Mouse (Mus musculus): Measurements from ENCODE around the gene Vwa5a. TPM values are rescaled to one million over a fixed set of nuclear protein-coding genes. Genes with fewer than 3 reads are reported as not detected.

Gene Vwa5a
- polyA plus RNA-seq (2015; fragmentation: Nextera tagmentation; extraction: Ambion mirVana): 30.6 and 30.8 TPM in 2 replicates

GRCm38 (mm10) chr9:38718102-38718501, at the start of gene Vwa5a:
TSS of gene Vwa5a (plus strand) at chr9:38718268.

GRCm38 (mm10) chr9:38674501-38674900, 43.6 kb upstream of the Vwa5a start, which contains the start of gene Olfr918:
TSS of gene Olfr918 (minus strand) at chr9:38674601.

GRCm38 (mm10) chr9:38751999-38752398, 33.9 kb downstream of the Vwa5a start, which contains the start of gene Olfr920:
TSS of gene Olfr920 (plus strand) at chr9:38752299.

GRCm38 (mm10) chr9:38772768-38773167, 54.7 kb downstream of the Vwa5a start, which contains the start of gene Olfr921:
TSS of gene Olfr921 (plus strand) at chr9:38773068.

Other genes starting within 250 kb of the Vwa5a start
- gene Olfr905, start 247.2 kb upstream of the Vwa5a start, polyA plus RNA-seq (2015; fragmentation: Nextera tagmentation; extraction: Ambion mirVana): not detected in 2 replicates
- gene Olfr906, start 231.2 kb upstream of the Vwa5a start, polyA plus RNA-seq (2015; fragmentation: Nextera tagmentation; extraction: Ambion mirVana): not detected in 2 replicates
- not detected in 2 replicates for gene Olfr907, start 222.5 kb upstream of the Vwa5a start, polyA plus RNA-seq (2015; fragmentation: Nextera tagmentation; extraction: Ambion mirVana)
- gene Olfr911-ps1, start 196.7 kb upstream of the Vwa5a start, polyA plus RNA-seq (2015; fragmentation: Nextera tagmentation; extraction: Ambion mirVana): not detected in 2 replicates
- not detected in 2 replicates for gene Olfr910, start 180.4 kb upstream of the Vwa5a start, polyA plus RNA-seq (2015; fragmentation: Nextera tagmentation; extraction: Ambion mirVana)
- not detected in 2 replicates for gene Olfr912, start 138.1 kb upstream of the Vwa5a start, polyA plus RNA-seq (2015; fragmentation: Nextera tagmentation; extraction: Ambion mirVana)
- gene Olfr913, start 125.5 kb upstream of the Vwa5a start, polyA plus RNA-seq (2015; fragmentation: Nextera tagmentation; extraction: Ambion mirVana): not detected in 2 replicates
- gene Olfr914, start 113.2 kb upstream of the Vwa5a start, polyA plus RNA-seq (2015; fragmentation: Nextera tagmentation; extraction: Ambion mirVana): not detected in 2 replicates
- gene Olfr916, start 58.4 kb upstream of the Vwa5a start, polyA plus RNA-seq (2015; fragmentation: Nextera tagmentation; extraction: Ambion mirVana): not detected in 2 replicates
- gene Olfr917, start 52.4 kb upstream of the Vwa5a start, polyA plus RNA-seq (2015; fragmentation: Nextera tagmentation; extraction: Ambion mirVana): not detected in 2 replicates
- gene Olfr918, start 43.7 kb upstream of the Vwa5a start, polyA plus RNA-seq (2015; fragmentation: Nextera tagmentation; extraction: Ambion mirVana): not detected in 2 replicates
- not detected in 2 replicates for gene Olfr919, start 14.6 kb upstream of the Vwa5a start, polyA plus RNA-seq (2015; fragmentation: Nextera tagmentation; extraction: Ambion mirVana)
- 0.02 and 0.06 TPM in 2 replicates for gene Olfr920, start 34.0 kb downstream of the Vwa5a start, polyA plus RNA-seq (2015; fragmentation: Nextera tagmentation; extraction: Ambion mirVana)
- gene Olfr921, start 54.8 kb downstream of the Vwa5a start, polyA plus RNA-seq (2015; fragmentation: Nextera tagmentation; extraction: Ambion mirVana): not detected in 2 replicates
- not detected in 2 replicates for gene Olfr922, start 96.3 kb downstream of the Vwa5a start, polyA plus RNA-seq (2015; fragmentation: Nextera tagmentation; extraction: Ambion mirVana)
- gene Olfr923, start 108.3 kb downstream of the Vwa5a start, polyA plus RNA-seq (2015; fragmentation: Nextera tagmentation; extraction: Ambion mirVana): not detected in 2 replicates
- gene Olfr924, start 126.2 kb downstream of the Vwa5a start, polyA plus RNA-seq (2015; fragmentation: Nextera tagmentation; extraction: Ambion mirVana): not detected in 2 replicates
- not detected in 2 replicates for gene Olfr26, start 136.8 kb downstream of the Vwa5a start, polyA plus RNA-seq (2015; fragmentation: Nextera tagmentation; extraction: Ambion mirVana)
- not detected in 2 replicates for gene Olfr926, start 158.9 kb downstream of the Vwa5a start, polyA plus RNA-seq (2015; fragmentation: Nextera tagmentation; extraction: Ambion mirVana)
- not detected in 2 replicates for gene Olfr930, start 211.5 kb downstream of the Vwa5a start, polyA plus RNA-seq (2015; fragmentation: Nextera tagmentation; extraction: Ambion mirVana)